Mouse (Mus musculus) ES-CJ7 (cell line): ENCODE data around the gene Padi6.

Experiments used
- DNase-seq: peaks from one replicate; pipeline ENCODE4 v3.0.0; 2011; ENCODE audit warnings: low read depth, low spot score

Padi6 gene

DNA sequence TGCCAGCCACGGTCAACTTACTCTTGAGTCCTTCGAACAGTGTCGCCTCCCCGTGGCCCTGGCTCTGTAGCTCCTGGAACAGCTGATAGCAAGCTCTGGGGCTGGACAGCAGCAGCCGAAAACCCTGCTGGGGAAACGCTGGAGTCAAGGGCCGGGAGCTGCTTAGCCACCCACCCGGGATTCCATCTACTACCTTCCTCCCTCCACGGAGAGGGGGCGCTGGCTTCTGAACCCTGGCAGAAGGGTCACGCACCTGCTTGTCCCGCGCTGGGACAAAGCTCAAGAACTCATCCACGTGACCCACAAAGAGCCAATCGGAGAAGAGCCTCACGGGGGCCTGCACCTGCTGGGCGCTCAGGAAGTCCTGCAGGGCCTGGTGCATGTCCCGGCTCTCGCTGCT, 7.9 kb upstream of the Padi6 start:
- DNase-seq, result peak; percentile 89

DNA sequence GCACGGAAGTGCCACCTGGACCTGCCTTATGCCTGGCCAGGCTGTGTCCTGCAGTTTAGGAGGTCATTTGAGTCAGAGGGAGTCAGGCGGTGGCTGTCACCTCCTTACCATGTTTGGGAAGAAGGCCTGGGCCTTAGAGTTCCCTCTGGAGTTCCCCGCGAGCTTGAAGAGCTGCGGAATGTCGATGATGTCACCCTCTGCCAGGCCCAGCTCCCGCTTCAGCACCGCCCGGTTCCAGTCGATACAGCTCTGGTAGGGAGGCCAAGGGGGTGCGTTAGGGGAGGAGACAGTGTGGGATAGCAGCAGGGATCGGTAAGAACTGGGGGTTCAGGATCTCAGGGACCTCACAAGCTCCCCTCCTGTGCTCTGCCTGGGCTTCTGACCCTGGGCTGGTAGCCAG, 5.5 kb upstream of the Padi6 start:
- no peak for DNase-seq

DNA sequence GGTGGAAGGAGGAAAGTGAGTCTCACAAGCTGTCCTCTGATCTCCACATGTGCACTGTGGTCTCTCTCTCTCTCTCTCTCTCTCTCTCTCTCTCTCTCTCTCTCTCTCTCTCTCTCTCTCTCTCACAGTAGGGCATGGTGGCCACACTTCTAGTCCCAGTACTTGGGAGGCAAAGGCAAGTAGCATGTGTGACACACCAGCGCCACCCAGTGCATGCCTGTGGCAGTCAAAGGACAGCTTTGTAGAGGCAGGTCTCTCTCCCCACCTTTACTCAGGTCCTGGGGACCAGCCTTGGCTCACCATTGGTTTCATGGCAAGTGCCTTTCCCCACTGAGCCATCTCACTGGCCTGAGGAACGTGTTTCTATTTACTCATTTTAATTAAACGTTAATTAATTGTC, 2.2 kb upstream of the Padi6 start:
- DNase-seq, result peak; percentile 84

DNA sequence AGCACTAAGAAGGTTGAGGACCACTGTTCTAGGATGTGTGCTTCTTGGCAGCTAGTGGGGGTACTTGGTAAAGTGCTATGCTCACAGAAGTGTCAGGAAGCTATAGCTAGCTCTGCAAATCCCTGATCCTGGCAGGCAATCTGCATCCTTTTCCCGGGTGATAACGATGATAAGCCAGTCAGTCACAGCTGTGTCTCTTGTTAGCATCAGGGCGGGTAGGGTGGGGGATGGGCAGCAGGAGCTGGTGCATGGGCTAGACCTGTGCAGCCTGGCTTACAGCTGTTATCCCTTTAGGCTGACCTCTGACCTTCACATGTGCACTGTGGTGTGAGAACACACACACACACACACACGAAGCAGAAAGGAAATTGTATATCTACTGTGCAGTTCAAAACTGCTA, 643 bp upstream of the Padi6 start:
- no peak for DNase-seq

DNA sequence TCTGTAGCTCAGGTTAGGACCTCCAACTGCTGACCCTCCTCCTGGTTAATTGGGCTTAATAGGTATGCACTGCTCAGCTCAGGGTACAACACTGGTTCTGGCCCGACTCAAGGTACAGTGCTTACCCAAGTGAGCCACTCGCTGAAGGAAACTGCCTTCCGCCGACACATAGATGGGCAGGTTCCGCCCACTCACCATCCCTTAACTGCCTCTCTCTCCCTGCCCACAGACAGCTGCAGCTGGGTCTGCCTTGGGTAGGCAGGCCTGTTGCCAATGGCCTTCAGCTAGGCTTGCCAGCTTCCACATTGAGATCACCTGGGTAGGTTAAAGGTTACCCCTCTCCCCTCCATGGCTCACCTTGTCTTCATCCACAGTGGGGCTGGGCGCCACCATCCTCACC, 1.0 kb downstream of the Padi6 start:
- no peak for DNase-seq

DNA sequence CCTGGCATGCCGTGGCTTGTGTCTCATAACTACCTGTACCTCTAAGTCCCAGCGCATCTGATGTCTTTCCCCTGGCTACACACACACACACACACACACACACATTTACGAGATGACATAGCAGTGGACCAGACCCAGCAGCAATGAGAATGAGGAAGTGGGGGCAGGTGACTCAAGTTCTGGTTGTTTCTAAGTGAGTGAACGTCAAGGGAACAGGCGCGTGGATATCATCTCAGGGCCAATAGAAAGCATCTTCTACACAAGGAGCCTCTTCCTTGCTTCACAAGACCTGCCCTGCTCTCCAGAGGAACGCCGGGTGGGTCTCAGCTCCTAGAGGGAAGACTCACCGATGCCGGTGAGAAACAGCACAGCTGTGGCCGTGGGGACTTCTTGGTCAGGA, 1.8 kb downstream of the Padi6 start:
- no peak for DNase-seq

DNA sequence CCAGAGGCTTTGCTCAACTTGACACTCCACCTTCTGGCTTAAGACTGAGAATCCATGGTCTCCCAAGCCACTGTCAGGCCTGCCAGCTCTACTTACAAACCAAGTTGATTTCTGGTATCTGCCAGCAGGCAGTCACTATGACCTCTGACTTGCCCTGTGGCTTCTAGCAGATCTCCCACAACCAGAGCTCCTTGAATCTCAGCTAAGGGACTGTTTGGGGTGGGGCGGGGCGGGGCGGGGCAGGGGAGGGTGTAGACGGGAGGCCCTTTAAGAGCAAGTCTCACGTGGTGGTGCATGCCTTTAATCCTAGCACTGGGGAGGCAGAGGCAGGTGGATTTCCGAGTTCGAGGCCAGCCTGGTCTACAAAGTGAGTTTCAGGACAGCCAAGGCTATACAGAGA, 9.6 kb downstream of the Padi6 start:
- peak; percentile 50 for DNase-seq

DNA sequence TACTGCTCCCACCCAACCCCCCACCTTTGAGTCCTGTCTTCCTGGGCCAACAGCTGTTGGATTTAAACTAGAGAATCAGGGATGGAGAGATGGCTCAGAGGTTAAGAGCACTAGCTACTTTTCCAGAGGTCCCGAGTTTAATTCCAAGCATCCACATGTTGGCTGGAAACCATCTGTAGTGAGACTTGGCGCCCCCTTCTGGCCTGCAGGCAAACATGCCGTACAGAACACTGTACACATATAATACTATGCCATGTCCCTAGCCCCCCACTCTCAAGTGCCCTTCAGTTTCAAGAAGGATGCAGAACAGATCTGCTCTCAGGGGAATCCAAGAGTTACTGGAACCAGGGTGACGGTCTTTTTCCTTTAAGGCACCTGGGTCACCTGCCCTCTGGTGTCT, 10.8 kb downstream of the Padi6 start:
- DNase-seq, result peak; percentile 64

DNA sequence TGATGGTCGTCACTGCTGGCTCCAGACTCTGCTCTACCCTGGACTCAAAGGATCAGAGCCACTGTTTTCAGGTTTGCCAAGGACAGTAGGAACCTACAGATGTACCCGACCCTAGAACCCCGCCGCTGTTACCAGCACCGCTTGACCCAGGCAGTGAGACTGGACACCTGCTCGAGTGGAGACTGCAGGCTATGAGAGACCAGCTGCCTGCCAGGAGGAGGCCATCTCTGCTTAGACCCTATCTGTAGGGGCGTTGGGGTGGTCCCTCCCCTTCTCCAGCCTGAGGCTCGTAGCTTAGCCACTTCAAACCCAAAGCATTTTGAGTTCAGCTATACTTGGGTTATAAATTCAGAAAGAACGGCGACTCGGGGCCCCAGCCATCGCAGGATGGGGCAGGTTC, 15.5 kb downstream of the Padi6 start:
- DNase-seq, result no peak

DNA sequence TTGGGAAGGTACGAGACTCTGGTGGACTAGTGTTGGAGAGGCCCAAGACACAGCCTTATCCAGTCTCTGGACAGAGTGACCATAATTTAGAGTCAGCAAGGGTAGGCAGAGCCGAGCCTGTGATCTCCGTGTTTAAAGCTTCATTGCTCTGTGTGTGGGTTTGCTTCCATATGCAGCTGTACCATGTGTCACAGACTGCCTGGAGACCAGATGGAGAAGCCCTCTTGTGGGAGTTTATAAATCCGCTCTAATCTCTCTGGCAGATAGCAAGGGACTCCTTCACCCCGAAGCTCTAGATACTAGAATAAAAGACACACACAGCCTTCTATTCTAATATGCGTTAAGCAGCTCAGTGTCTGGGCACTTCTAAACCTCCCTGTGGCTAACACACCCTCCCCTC, 17.7 kb downstream of the Padi6 start:
- no peak for DNase-seq

DNA sequence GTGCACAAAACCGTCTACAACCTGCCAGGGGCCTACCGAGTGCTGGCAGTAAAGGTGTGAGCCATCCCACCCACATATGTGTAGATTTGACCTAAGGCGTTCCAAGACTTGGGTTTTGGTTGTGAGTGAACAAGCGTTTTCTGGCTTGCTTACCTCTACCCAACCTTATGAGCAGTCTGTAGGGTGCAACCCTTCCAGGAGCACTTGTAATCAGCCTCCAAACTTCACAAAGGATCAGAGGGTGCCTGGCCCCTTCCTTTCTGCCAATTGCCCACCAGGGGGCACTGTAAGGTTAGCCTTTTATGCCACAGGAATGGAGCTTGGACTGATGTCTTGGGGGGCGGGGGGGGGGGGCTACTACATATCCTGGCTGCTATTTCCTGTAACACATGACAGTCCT, 18.6 kb downstream of the Padi6 start:
- peak; percentile 68 for DNase-seq

DNA sequence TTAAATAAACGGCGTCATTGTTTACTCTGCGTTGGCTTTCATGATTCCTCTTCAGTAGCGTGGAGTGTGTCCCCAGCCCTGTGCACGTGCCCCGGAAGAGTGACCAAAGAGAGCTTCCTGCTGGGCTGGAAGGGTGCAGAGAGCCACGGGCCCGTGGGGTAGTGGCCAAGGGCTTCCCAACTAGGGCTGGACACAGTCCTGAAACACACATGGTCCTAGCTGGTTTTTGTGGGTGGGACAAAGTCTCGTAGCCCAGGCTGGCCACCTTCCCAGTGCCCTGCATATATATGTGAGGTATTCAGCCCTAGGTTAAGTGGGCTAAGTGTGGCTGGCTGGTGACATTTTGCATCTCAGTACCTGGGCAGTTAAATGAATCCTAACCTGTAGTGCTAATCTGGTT, 19.3 kb downstream of the Padi6 start:
- no peak for DNase-seq

DNA sequence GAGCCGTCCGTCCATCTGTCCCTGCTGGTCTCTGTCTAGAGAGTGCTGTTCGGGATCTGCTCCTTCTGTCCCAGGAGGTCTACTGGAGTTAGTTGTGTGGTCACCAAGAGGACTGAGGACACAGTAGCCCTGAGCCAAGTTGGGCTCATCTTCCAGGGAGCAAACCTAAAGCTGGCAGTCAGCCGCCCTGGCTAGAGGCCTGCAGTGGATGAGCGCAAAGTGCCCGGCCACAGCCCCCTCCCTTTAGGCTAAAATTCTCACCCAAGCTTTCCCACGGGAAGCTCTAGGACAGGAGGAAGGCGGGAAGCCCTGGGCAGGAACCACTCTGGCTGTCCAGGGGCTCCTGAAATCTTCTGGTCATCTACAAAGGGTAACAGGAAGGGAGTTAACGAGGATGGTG, 19.7 kb downstream of the Padi6 start:
- no peak for DNase-seq

DNA sequence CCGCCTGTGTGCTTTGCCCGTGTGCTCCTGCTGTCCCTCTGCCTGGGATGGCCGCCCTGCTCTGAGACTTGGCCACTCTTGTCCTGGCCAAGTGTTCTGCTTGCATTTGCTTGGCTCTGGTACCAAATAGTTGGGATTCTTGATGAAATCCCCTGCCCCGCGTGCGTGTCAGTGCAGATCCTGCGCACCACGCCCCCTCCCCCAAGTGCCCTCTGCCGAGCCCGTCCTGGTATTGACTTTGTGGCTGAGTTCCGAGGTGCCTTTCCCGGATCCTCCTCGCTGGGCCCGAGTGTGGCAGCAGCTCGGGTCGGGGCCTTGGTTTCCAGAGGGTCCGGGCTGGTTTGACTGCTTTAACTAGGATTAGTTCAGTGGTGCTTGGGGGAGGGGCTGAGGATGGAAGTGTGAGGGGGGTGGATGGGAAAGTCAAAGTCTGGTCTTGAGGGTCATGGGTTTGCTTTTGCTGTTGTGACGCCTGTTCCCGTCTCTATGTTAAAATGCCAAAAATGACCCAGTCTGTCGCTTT, 20.4 kb downstream of the Padi6 start:
- DNase-seq, result no peak

DNA sequence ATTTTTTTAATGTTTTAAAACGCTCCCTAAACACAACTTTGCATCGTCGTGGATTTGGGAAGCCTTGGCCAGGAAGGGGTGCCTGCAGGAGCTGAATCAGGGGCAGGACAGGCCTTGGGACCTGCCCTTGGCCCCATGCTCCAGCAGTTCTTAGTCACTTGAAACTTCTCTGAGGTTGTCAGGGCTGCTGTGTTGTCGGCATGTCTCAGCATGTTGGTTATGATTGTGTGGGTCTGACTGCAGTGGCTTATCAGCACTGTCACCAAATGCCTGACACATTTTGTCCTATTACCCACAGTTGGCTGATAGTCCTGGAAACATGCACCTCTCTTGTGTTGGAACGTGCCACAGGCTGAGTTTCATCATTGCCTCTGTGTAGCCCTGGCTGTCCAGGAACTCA, 22.4 kb downstream of the Padi6 start:
- DNase-seq, result no peak

DNA sequence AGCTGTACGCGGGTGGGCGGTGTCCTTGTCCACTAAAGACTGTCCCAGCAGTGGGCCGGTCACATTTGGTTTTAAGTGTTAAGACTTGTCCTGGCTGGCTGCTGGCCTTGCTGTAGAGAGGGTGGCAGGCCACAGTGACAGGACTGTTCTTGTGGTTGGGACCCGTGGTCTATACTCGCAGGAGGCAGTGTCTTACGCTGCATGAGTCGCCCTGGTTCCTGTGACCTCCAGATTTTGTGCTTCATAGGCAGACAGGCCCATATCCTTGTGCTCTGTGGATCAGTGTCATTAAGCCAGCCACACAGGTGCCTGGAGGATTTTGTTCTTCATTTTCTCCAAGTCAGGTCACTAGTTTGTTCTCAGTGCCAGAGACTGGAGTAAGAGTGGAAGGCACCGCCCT, 24.0 kb downstream of the Padi6 start:
- no peak for DNase-seq

DNA sequence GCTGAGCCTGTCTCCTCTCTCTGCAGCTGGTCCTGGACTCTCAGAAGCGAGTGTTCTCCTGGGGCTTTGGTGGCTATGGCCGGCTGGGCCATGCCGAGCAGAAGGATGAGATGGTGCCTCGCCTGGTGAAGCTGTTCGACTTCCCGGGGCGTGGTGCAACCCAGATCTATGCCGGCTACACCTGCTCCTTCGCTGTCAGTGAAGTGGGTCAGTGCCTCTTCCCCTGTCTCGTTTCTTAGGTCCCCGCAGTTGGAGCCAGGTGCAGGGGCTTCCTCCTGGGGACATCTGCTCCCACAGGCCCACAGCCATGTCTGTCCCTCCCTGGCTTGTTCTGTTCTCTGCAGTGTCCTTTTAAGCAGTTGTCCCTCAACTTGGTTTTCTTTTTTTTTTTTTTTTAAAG, 25.4 kb downstream of the Padi6 start:
- DNase-seq, result no peak

DNA sequence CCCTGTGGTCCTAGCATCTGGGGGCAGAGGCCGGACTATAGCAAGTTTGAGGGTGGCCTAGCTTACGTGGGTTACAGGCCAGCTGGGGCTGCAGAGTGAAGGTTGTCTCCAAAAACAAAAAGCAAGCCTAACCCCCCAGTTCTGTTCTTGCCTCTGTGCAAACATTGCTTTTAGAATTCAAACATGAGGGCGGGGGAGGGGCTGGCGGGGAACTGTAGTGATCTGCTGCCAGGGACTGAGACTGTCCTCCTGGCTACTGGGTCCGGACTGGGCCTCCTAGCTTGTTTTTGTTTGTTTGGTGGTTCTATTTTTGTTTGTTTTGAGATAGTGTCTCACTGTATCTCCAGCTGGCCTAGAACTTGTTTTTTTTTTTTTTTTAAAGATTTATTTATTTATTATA, 27.9 kb downstream of the Padi6 start:
- no peak for DNase-seq

DNA sequence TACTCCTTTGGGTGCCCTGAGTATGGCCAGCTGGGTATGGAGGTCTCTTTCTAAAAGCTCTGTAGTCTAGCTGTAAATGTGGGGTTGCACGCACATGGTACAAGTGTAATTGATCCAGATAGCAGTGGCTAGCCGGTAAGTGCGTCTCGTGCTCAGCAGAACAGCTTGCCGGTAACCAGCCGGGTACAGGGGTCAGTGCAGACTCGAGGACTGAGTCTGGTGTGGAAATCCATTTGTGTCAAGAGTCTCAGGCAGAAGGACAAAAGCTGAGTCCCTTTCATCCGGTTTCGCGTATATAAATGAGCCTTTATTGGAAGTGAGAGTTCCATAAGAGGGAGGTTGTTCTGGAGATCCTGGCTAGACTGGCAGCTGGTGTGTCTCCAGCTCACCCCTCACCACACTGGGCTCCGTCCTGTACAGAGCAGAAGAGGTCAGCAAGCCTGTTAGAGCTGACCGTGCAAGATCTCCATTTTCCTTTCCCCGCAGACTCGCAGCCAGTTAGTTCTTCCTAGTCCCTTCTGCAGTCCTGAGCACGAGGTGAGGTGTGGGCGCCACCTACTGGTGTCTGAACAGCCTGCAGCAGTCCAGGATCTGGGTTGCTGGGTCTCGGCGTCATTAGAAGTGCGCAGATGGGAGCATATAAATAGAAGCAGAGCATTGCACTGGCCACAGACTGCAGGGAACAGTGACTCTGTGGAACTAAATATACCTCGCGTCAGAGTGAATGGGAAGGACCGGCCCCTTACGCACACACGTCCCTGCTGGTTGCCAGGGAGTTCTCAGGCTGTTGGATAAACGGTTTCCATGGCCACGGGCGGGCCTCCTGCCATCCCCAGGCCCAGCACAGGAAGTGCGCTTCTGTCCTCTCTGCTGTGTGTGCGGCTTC, 28.7 kb downstream of the Padi6 start:
- peak; percentile 88 for DNase-seq

DNA sequence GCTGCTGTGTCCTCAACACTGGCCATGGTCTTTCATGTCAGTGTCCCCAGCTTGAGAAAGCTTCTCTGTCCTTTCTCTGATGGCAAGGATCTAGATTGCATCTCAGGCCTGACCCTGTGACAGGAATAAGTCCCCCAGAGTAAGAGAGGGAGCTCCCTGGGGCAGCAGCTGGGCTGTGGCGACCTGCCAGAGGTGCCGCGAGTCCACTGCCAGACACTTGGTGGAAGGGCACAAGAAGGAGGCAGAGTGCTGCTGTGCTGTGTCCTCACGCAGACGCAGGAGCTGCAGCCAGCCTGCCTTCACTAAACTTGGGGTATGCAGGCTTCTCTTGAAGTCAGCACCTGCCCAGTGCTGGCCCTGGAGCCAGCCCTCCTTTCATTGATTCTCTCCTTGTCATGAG, 31.1 kb downstream of the Padi6 start:
- DNase-seq, result no peak

DNA sequence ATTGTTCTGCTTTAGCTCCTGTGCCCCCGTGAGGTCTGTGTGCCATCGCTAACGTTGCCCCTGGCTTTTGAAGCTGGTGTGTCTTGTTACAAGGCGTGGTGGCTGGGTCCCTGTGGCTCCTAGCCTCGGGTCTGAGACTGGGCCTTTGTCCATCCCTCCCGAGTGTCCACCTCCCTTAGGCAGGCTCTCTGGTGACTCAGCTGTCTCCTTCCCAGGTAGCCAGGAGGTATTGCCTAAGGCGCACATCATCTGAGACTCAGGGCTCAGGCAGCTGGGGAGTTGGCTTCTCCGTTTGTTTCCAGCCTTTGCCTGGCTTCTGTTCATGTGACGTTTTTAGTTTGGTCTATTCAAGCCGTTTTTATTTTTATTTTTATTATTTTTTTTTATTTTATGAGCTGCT, 31.7 kb downstream of the Padi6 start:
- no peak for DNase-seq

DNA sequence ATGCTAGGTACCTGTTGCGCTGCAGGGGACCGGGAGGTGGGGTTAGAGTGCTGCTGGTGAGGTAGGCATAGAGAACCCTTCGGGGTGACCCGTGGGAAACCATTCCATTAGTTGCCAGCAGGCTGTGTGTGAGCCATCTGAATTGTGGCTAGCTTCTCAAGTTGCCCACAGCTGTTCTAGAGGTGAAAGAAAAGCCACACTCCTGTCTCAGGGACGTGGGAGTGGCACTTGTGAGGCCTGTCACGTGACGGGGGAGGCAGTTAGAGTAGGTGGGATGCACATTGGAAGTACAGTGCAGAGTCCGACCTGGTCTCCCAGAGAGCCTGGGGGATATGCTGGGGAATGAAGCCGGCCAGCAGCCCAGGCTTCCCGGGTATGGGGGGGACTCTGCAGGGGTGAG, 32.8 kb downstream of the Padi6 start:
- DNase-seq, result no peak

DNA sequence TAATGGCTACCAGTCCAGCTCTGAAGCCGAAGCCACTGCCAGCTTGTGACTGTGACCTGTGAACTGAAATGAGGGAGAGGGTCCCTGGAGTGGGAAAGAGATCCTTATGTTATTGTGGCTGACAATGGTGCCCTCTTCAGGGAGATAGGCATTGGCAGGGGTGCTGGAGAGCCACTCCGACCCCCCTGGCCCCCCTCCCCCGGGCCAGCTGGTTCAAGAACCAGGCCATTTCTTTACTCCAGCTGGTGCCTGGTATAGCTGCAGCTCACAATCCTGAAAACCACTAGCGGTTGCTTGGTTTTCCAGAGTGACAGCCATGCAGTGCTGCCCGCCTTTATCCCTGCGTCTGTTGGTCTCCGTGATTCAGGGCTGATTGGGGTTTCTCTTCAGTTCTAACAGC, 33.3 kb downstream of the Padi6 start:
- no peak for DNase-seq
